Mouse (Mus musculus) lung, embryonic 14.5 days (tissue): ENCODE data around the gene Ppp3ca. TPM values are rescaled to one million over a fixed set of nuclear protein-coding genes. Genes with fewer than 3 reads are reported as not detected.

Experiments
- ATAC-seq: fragments of 200-750 bp; cut with Nextera tagmentation; 2 replicates; pipeline ENCODE4 v1.8.0; 2017; ENCODE audit warnings: mild to moderate bottlenecking, moderate TSS enrichment, moderate library complexity; ENCODE audit not compliant: insufficient read depth
- DNase-seq: peaks from one replicate; pipeline ENCODE4 v3.0.0-alpha.2; 2015
- H3K27ac ChIP-seq: fragments of 300-500 bp; sonication (generic); 2 replicates; pipeline ENCODE4 v1.5.1; 2014; ENCODE audit warnings: low read depth, mild to moderate bottlenecking, moderate library complexity
- H3K27me3 ChIP-seq: fragments of 300-500 bp; sonication (generic); 2 replicates; pipeline ENCODE4 v1.6.1; 2014; ENCODE audit warnings: low read length, control low read depth; ENCODE audit not compliant: insufficient read depth
- H3K36me3 ChIP-seq: fragments of 300-500 bp; sonication (generic); 2 replicates; pipeline ENCODE4 v1.6.1; 2014; ENCODE audit warnings: control low read depth; ENCODE audit not compliant: insufficient read depth
- H3K4me1 ChIP-seq: fragments of 300-500 bp; sonication (generic); 2 replicates; pipeline ENCODE4 v1.6.1; 2014; ENCODE audit warnings: antibody characterized with exemption, control low read depth; ENCODE audit not compliant: insufficient read depth
- H3K4me2 ChIP-seq: fragments of 300-500 bp; sonication (generic); 2 replicates; pipeline ENCODE4 v1.6.1; 2014; ENCODE audit warnings: mild to moderate bottlenecking
- H3K4me3 ChIP-seq: fragments of 300-500 bp; sonication (generic); 2 replicates; pipeline ENCODE4 v1.5.1; 2014; ENCODE audit warnings: low read depth, low read length
- H3K9ac ChIP-seq: fragments of 300-500 bp; sonication (generic); 2 replicates; pipeline ENCODE4 v1.6.1; 2014
- H3K9me3 ChIP-seq: fragments of 300-500 bp; sonication (generic); 2 replicates; pipeline ENCODE4 v1.6.1; 2016; ENCODE audit warnings: low read depth, low read length, control low read depth
- CTCF ChIP-seq: IDR thresholded peaks from 2 replicates; pipeline ENCODE4 v1.5.1; 2016; ENCODE audit warnings: antibody characterized with exemption, low read depth
- WGBS: fragments of 180-500 bp; shearing (Covaris S2); extraction: QIAGEN DNeasy Blood & Tissue Kit; methylation state at CpG from one replicate; pipeline ENCODE4 v1.1.7; 2014; 5-methylcytosine and 5-hydroxymethylcytosine counted together
- polyA plus RNA-seq: library from polyadenylated mRNA; unstranded; fragments of >200 nt; fragmentation: Nextera tagmentation; extraction: Ambion mirVana; gene quantifications from 2 replicates; pipeline ENCODE4 v1.2.1, GENCODE M21; 2014

Ppp3ca gene
- polyA plus RNA-seq, 1 experiment from 2014 or later, result 74.1 TPM

DNA sequence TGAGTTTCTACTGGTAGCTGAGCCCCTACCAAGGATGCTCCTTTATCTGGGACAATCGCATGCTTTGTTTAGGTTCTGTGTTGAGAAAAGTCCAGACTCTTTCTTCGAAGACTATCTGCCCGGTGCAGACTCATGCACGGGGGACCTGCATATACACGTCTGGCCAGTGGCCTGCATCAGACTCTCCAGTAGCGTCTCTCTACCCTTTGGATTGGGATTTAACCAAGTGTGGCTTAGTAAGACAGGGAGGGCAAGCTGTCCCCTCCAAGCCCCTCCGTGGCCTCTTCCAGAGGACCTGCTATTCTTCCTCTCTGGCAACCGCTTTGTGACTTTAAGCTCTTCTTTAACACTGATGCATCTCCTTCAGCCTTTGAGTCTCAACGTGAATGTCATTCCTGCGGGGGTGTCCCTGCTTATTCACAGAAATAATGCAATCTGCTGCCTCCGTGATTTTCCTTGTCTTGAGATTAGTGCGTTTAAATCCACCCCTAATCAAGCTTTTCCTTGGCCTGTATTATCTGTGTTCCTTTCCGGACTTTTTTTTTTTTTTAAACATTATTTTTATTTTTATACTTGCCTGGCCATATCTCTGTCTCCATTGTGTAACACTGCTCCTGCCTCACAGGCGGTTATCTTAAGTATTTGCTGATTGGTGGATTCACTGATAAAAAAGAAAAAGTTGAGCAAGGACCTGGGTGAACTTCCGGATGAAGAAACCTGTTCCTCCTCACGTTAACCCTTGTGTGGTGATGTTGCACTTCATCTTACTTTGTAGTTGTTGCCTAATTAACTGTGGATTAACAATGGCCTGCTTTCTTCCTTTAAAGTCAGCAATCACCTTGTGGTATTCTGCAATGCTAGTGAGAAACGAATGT lies 166.6 kb downstream of the Ppp3ca start:
- no peaks in the 10 kb centered on the region for H3K9me3 ChIP-seq
- H3K9ac ChIP-seq, result no peak overlapping the region
- H3K36me3 ChIP-seq, result no peaks in the 10 kb centered on the region
- H3K4me3 ChIP-seq, result no peak overlapping the region
- peaks cover 9% of the 10 kb centered on the region; the same call in 1 of the 2 replicates for H3K4me1 ChIP-seq
- TF ChIP-seq CTCF, result no peak
- H3K27ac ChIP-seq, result no peak overlapping the region
- no peak for DNase-seq
- no peak overlapping the region for H3K4me2 ChIP-seq
- ATAC-seq, result 0 out of 2 replicates have a peak, but pooled peaks have one; percentile 33
- H3K27me3 ChIP-seq, result no peaks in the 10 kb centered on the region
- WGBS, result 40% methylated on average over 17 of the region's 17 CpGs

DNA sequence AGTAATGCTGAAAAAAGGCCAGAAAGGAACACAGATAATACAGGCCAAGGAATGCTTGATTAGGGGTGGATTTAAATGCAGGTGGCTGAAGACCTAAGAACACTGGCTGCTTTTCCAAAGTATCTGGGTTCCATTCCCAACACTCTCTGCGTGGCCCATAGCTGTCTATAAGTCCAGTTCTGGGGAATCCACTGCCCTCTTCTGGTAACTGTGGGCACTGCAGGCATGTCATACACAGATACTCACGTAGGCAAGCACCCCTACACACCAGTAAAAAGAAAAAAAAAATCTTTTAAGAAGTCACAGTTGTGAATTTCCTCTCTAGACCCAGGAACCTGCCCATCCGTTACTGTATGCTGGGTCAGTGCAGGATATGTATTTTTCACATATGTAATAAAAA lies 167.7 kb downstream of the Ppp3ca start:
- no peak overlapping the region for H3K9ac ChIP-seq
- DNase-seq (peak; percentile 65), ATAC-seq (no peak)
- WGBS, result 94% methylated on average over 3 of the region's 3 CpGs
- H3K4me1 ChIP-seq, result peaks cover 9% of the 10 kb centered on the region; the same call in 1 of the 2 replicates
- no peaks in the 10 kb centered on the region for H3K36me3 ChIP-seq
- H3K4me3 ChIP-seq, result no peak overlapping the region
- peak; percentile 54 for TF ChIP-seq CTCF
- no peak overlapping the region for H3K4me2 ChIP-seq
- no peaks in the 10 kb centered on the region for H3K9me3 ChIP-seq
- no peak overlapping the region for H3K27ac ChIP-seq
- H3K27me3 ChIP-seq, result no peaks in the 10 kb centered on the region

GRCm38 (mm10) chr3:136841282-136841681 lies 171.4 kb downstream of the Ppp3ca start:
- Histone ChIP-seq H3K9ac (no peak overlapping the region), H3K4me3 (no peak overlapping the region), H3K36me3 (no peaks in the 10 kb centered on the region), H3K4me1 (peaks cover 3% of the 10 kb centered on the region; the same call in 1 of the 2 replicates), H3K27ac (no peak overlapping the region), H3K9me3 (no peaks in the 10 kb centered on the region), H3K4me2 (no peak overlapping the region), H3K27me3 (no peaks in the 10 kb centered on the region)
- WGBS, result 81% methylated on average over 3 of the region's 3 CpGs
- no peak for TF ChIP-seq CTCF
- ATAC-seq (no peak), DNase-seq (no peak)

- H3K9ac ChIP-seq, result no peak overlapping the region
- H3K4me1 ChIP-seq, result peaks cover 3% of the 10 kb centered on the region; the same call in 1 of the 2 replicates
- no peak overlapping the region for H3K27ac ChIP-seq
- H3K36me3 ChIP-seq, result no peaks in the 10 kb centered on the region
- H3K27me3 ChIP-seq, result no peaks in the 10 kb centered on the region
- TF ChIP-seq CTCF, result no peak
- H3K4me2 ChIP-seq, result no peak overlapping the region
- WGBS, result 35% methylated on average over 1 of the region's 1 CpGs
- DNase-seq, result no peak
- H3K9me3 ChIP-seq, result no peaks in the 10 kb centered on the region
- ATAC-seq, result no peak
- H3K4me3 ChIP-seq, result no peak overlapping the region
These were observed 172.5 kb downstream of the Ppp3ca start for GRCm38 (mm10) chr3:136842384-136842783.

GRCm38 (mm10) chr3:136843811-136844491 lies 174.0 kb downstream of the Ppp3ca start:
- no peak overlapping the region for H3K4me3 ChIP-seq
- no peak overlapping the region for H3K27ac ChIP-seq
- WGBS, result 70% methylated on average over 7 of the region's 7 CpGs
- no peak overlapping the region for H3K9ac ChIP-seq
- H3K36me3 ChIP-seq, result no peaks in the 10 kb centered on the region
- H3K9me3 ChIP-seq, result no peaks in the 10 kb centered on the region
- H3K4me2 ChIP-seq, result no peak overlapping the region
- ATAC-seq (no peak), DNase-seq (no peak)
- H3K4me1 ChIP-seq, result peaks cover 3% of the 10 kb centered on the region; the same call in 1 of the 2 replicates
- TF ChIP-seq CTCF, result no peak
- H3K27me3 ChIP-seq, result no peaks in the 10 kb centered on the region

- H3K27me3 ChIP-seq, result no peaks in the 10 kb centered on the region
These were observed 179.1 kb downstream of the Ppp3ca start for GRCm38 (mm10) chr3:136849035-136849434.

GRCm38 (mm10) chr3:136852921-136853320 lies 183.0 kb downstream of the Ppp3ca start:
- Histone ChIP-seq H3K4me3 (no peak overlapping the region), H3K36me3 (no peaks in the 10 kb centered on the region), H3K4me2 (no peak overlapping the region), H3K9me3 (no peaks in the 10 kb centered on the region), H3K27me3 (no peaks in the 10 kb centered on the region), H3K27ac (no peak overlapping the region), H3K9ac (no peak overlapping the region), H3K4me1 (peaks cover 10% of the 10 kb centered on the region; the same call in 1 of the 2 replicates)
- no peak for TF ChIP-seq CTCF
- WGBS, result 49% methylated on average over 6 of the region's 6 CpGs
- DNase-seq (peak; percentile 80), ATAC-seq (no peak)

More at GRCm38 (mm10) chr3:136849035-136849434, 179.1 kb downstream of the Ppp3ca start:
- H3K36me3 ChIP-seq, result no peaks in the 10 kb centered on the region
- no peak for DNase-seq
- no peaks in the 10 kb centered on the region for H3K9me3 ChIP-seq
- H3K4me1 ChIP-seq, result peaks cover 6% of the 10 kb centered on the region; the same call in 1 of the 2 replicates
- no peak overlapping the region for H3K4me2 ChIP-seq
- no peak for ATAC-seq
- no peak overlapping the region for H3K9ac ChIP-seq
- H3K27ac ChIP-seq, result no peak overlapping the region
- TF ChIP-seq CTCF, result no peak
- H3K4me3 ChIP-seq, result no peak overlapping the region
- WGBS, result 88% methylated on average over 1 of the region's 1 CpGs
